Mouse (Mus musculus) lung, adult 2 months (tissue): ENCODE measurements around the gene Sp1.

Experiments used
- CTCF ChIP-seq: fragments of 200-500 bp; IDR thresholded peaks from 2 replicates; pipeline ENCODE4 v1.5.1; 2011; ENCODE audit warnings: mild to moderate bottlenecking, low read length, control low read depth; ENCODE audit not compliant: insufficient read depth
- POLR2A ChIP-seq: fragments of 200-500 bp; IDR thresholded peaks from 2 replicates; pipeline ENCODE4 v1.6.1; 2011; ENCODE audit warnings: low read depth, mild to moderate bottlenecking, control low read depth, low read length, borderline replicate concordance; ENCODE audit errors: extremely low read depth

DNA sequence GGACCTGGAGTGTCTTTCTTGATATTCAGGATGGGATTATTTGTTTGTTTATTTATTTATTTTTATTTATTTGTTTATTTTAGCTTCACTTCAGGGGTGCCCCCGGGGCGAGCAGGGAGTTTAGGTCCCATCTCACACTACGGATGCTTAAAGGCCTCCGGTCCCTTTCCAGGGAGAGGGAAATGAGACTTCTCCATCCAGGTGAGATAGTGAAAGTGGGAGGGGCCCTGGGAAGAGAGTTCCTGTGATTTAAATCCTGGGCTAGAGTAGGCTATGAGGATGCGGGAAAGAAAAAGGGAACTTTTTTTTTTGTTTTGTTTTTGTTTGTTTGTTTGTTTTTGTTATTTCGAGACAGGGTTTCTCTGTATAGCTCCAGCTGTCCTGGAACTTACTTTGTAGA is 53.4 kb downstream of the Sp1 start:
- TF ChIP-seq CTCF (no peak), POLR2A (no peak)
